In genomic region chr6:12117819-12118570, GRCm38 (mm10) we compare ENCODE assay signal across 14 mouse cellular contexts.
DNase-seq lines count a peak whose midpoint lies in the region; ATAC-seq and TF ChIP-seq lines count a peak whose summit lies in the region.
"Had no signal": no experiment of that assay in that cellular context is flagged by ENCODE, and none has a peak within 500 bp of the region (broad histone marks: within the 10 kb centered on the region; RNA-seq: fewer than 3 reads in every experiment).

No protein-coding gene starts in this region.

- no peak for TF ChIP-seq EP300 in lung, postnatal 0 days (IDR thresholded peaks at IDR 0.05)

- peaks cover 4% of the 10 kb centered on the region; the same call in 1 of the 2 replicates for H3K4me1 ChIP-seq in lung, embryonic 14.5 days (ENCODE audit: insufficient read depth)
- H3K4me1 ChIP-seq in lung, postnatal 0 days (ENCODE audit: insufficient read depth, low read depth, low read length), result no peaks in the 10 kb centered on the region; the same call in 1 of the 2 replicates
- peaks cover 14% of the 10 kb centered on the region for H3K4me1 ChIP-seq in forebrain, embryonic 16.5 days (replicated peaks; ENCODE audit: control insufficient read depth, insufficient read depth, low read length)
- peaks cover 28% of the 10 kb centered on the region for H3K4me1 ChIP-seq in neural tube, embryonic 13.5 days (replicated peaks)
- H3K4me1 ChIP-seq: limb, embryonic 15.5 days had no signal

- peak; percentile 60 for DNase-seq in lung, embryonic 14.5 days
- DNase-seq in lung, postnatal 0 days (ENCODE audit: low spot score), result no peak
- DNase-seq in lung, postnatal 25 days (ENCODE audit: low spot score), result peak; percentile 4
- DNase-seq in spleen, adult 18-20 months, result no peak
- no peak for DNase-seq in urinary bladder, adult 18-20 months (ENCODE audit: low spot score in 2 of 2)
- DNase-seq: adrenal gland, postnatal 36 days; cerebellum, adult 8-10 months; gastrocnemius, postnatal 10 days had no signal

- no peaks in the 10 kb centered on the region for H3K36me3 ChIP-seq in lung, embryonic 14.5 days (ENCODE audit: insufficient read depth)
- no peaks in the 10 kb centered on the region for H3K36me3 ChIP-seq in lung, postnatal 0 days (ENCODE audit: insufficient read depth, low read length)
- H3K36me3 ChIP-seq in forebrain, embryonic 16.5 days (ENCODE audit: control insufficient read depth, insufficient read depth), result no peaks in the 10 kb centered on the region
- no peaks in the 10 kb centered on the region for H3K36me3 ChIP-seq in neural tube, embryonic 13.5 days
- H3K36me3 ChIP-seq: embryonic facial prominence, embryonic 13.5 days; limb, embryonic 15.5 days had no signal

- no peak overlapping the region for H3K9ac ChIP-seq in lung, embryonic 14.5 days
- no peak overlapping the region for H3K9ac ChIP-seq in lung, postnatal 0 days (replicated peaks; ENCODE audit: low read depth)
- no peak overlapping the region for H3K9ac ChIP-seq in forebrain, embryonic 16.5 days (replicated peaks; ENCODE audit: low read depth, low read length)
- no peak overlapping the region for H3K9ac ChIP-seq in neural tube, embryonic 13.5 days
- H3K9ac ChIP-seq: embryonic facial prominence, embryonic 13.5 days; limb, embryonic 15.5 days had no signal

- ATAC-seq in lung, embryonic 14.5 days (ENCODE audit: insufficient read depth), result 0 out of 2 replicates have a peak, but pooled peaks have one; percentile 22
- ATAC-seq in lung, postnatal 0 days, result no peak
- ATAC-seq in forebrain, embryonic 16.5 days, result peak; percentile 88
- ATAC-seq in neural tube, embryonic 13.5 days (ENCODE audit: low read depth), result peak; percentile 81
- ATAC-seq in frontal cortex, adult (ENCODE audit: low TSS enrichment), result no peak
- ATAC-seq: CD4-positive, CD25-positive, alpha-beta regulatory T cell, adult 4 months had no signal

- 27% methylated on average over 9 of the region's 9 CpGs for WGBS in lung, embryonic 14.5 days
- WGBS in lung, postnatal 0 days, result 31% methylated on average over 9 of the region's 9 CpGs
- 15% methylated on average over 9 of the region's 9 CpGs for WGBS in forebrain, embryonic 16.5 days
- 17% methylated on average over 9 of the region's 9 CpGs for WGBS in neural tube, embryonic 13.5 days

- no peaks in the 10 kb centered on the region for H3K27me3 ChIP-seq in lung, embryonic 14.5 days (ENCODE audit: insufficient read depth, low read length)
- no peaks in the 10 kb centered on the region for H3K27me3 ChIP-seq in lung, postnatal 0 days (replicated peaks; ENCODE audit: insufficient read depth, low read length)
- no peaks in the 10 kb centered on the region for H3K27me3 ChIP-seq in forebrain, embryonic 16.5 days (replicated peaks; ENCODE audit: control insufficient read depth, insufficient read depth, low read length)
- H3K27me3 ChIP-seq in neural tube, embryonic 13.5 days, result no peaks in the 10 kb centered on the region
- H3K27me3 ChIP-seq: embryonic facial prominence, embryonic 13.5 days; limb, embryonic 15.5 days had no signal

- no peak overlapping the region for H3K27ac ChIP-seq in lung, embryonic 14.5 days (ENCODE audit: low read depth)
- H3K27ac ChIP-seq in lung, postnatal 0 days (ENCODE audit: low read length), result no peak overlapping the region
- H3K27ac ChIP-seq in forebrain, embryonic 16.5 days (ENCODE audit: low read length), result peak overlapping the region; percentile 46
- H3K27ac ChIP-seq in neural tube, embryonic 13.5 days (replicated peaks), result peak overlapping the region; percentile 75
- H3K27ac ChIP-seq: embryonic facial prominence, embryonic 13.5 days; limb, embryonic 15.5 days had no signal

- no peaks in the 10 kb centered on the region for H3K9me3 ChIP-seq in lung, embryonic 14.5 days (ENCODE audit: low read depth, low read length)
- no peaks in the 10 kb centered on the region for H3K9me3 ChIP-seq in lung, postnatal 0 days (ENCODE audit: low read length)
- no peaks in the 10 kb centered on the region for H3K9me3 ChIP-seq in forebrain, embryonic 16.5 days (ENCODE audit: control insufficient read depth, low read length)
- no peaks in the 10 kb centered on the region for H3K9me3 ChIP-seq in neural tube, embryonic 13.5 days
- H3K9me3 ChIP-seq: embryonic facial prominence, embryonic 13.5 days; limb, embryonic 15.5 days had no signal

- peak overlapping the region; percentile 31; the same call in 1 of the 2 replicates for H3K4me2 ChIP-seq in lung, embryonic 14.5 days
- no peak overlapping the region for H3K4me2 ChIP-seq in lung, postnatal 0 days (replicated peaks; ENCODE audit: low read depth, low read length)
- peak overlapping the region; percentile 25 for H3K4me2 ChIP-seq in forebrain, embryonic 16.5 days (ENCODE audit: low read length)
- H3K4me2 ChIP-seq in neural tube, embryonic 13.5 days, result peak overlapping the region; percentile 42
- H3K4me2 ChIP-seq: limb, embryonic 15.5 days had no signal

- TF ChIP-seq CTCF in lung, embryonic 14.5 days (IDR thresholded peaks at IDR 0.05; ENCODE audit: low read depth), result no peak
- no peak for TF ChIP-seq CTCF in lung, postnatal 0 days (IDR thresholded peaks at IDR 0.05)

- H3K4me3 ChIP-seq in lung, embryonic 14.5 days (ENCODE audit: low read depth, low read length), result no peak overlapping the region
- no peak overlapping the region for H3K4me3 ChIP-seq in lung, postnatal 0 days (ENCODE audit: low read depth, low read length)
- H3K4me3 ChIP-seq in forebrain, embryonic 16.5 days (replicated peaks; ENCODE audit: low read length), result no peak overlapping the region
- no peak overlapping the region for H3K4me3 ChIP-seq in neural tube, embryonic 13.5 days
- H3K4me3 ChIP-seq: embryonic facial prominence, embryonic 13.5 days; limb, embryonic 15.5 days had no signal

Comparison
In these comparisons a context has a peak if more than half of its experiments do, and no peak if none do; other contexts are left out.
1. ATAC-seq: peak in lung, embryonic 14.5 days (single experiment), forebrain, embryonic 16.5 days (single experiment) and neural tube, embryonic 13.5 days (single experiment); none in lung, postnatal 0 days (single experiment) and frontal cortex, adult (single experiment).
2. DNase-seq: peak in lung, embryonic 14.5 days (single experiment) and lung, postnatal 25 days (single experiment); none in lung, postnatal 0 days (single experiment), spleen, adult 18-20 months (0 of 2) and urinary bladder, adult 18-20 months (0 of 2).
3. H3K27ac ChIP-seq: peak in forebrain, embryonic 16.5 days (single experiment) and neural tube, embryonic 13.5 days (single experiment); none in lung, embryonic 14.5 days (single experiment) and lung, postnatal 0 days (single experiment).